Mouse (Mus musculus): ENCODE data around the gene Rora. TPM values are rescaled to one million over a fixed set of nuclear protein-coding genes. Genes with fewer than 3 reads are reported as not detected.

Rora gene
- polyA plus RNA-seq, 1 experiment from 2014 or later, result 4.3 TPM

DNA sequence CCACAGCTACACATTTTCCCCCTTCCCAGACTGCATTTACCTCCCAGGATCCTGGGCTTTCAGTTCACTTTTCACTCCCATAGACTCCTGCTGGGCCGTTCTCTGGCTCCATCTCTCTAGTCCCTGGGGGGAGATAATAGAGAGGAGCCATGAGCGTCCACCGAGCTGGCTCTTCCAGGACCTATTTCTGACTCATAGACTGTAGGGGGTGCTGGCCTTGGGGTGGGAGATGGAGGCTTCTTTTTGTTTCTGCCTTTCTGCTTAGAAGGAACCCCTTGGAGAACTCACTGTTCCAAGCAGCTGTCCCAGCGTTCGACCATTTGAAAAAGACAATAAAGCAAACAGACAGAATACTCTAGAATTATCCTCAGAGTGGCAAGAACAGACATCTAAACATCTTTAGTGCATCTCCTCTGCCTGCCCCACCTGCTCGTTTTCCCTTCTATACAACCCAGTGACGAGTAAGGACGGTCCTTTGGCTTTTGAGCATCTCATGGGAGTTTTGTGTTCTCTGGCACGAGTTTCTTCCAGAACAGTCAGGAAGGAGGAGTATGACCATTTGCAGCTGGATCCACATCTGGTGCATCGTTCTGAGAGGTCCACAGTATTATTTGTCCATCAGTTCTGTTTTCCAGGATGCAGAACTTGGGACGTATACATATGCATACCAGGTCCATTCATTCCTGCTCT is 73.7 kb downstream of the Rora start:
- Histone ChIP-seq H3K4me2 (no peak overlapping the region), H3K9ac (ENCODE audit: low read length) (no peak overlapping the region), H3K27ac (ENCODE audit: low read depth, low read length) (no peak overlapping the region), H3K4me1 (ENCODE audit: control insufficient read depth, insufficient read depth, low read length) (no peaks in the 10 kb centered on the region), H3K27me3 (ENCODE audit: control insufficient read depth, insufficient read depth, low read length) (no peaks in the 10 kb centered on the region), H3K4me3 (ENCODE audit: low read depth, low read length) (no peak overlapping the region), H3K36me3 (ENCODE audit: control insufficient read depth, insufficient read depth, low read length) (no peaks in the 10 kb centered on the region), H3K9me3 (ENCODE audit: control insufficient read depth, low read length) (no peaks in the 10 kb centered on the region; the same call in 1 of the 2 replicates)
- no peak for ATAC-seq (ENCODE audit: low FRiP score)
- no peak for DNase-seq (ENCODE audit: low spot score, missing footprints)
- WGBS, result 88% methylated on average over 11 of the region's 11 CpGs

GRCm38 (mm10) chr9:68731438-68731837 is 77.9 kb downstream of the Rora start:
- H3K27me3 ChIP-seq (ENCODE audit: control insufficient read depth, insufficient read depth, low read length), result no peaks in the 10 kb centered on the region
- no peak overlapping the region for H3K9ac ChIP-seq (ENCODE audit: low read length)
- DNase-seq (ENCODE audit: low spot score, missing footprints) (no peak), ATAC-seq (ENCODE audit: low FRiP score) (no peak)
- 94% methylated on average over 1 of the region's 1 CpGs for WGBS
- no peak overlapping the region for H3K4me2 ChIP-seq
- H3K27ac ChIP-seq (ENCODE audit: low read depth, low read length), result no peak overlapping the region
- H3K4me1 ChIP-seq (ENCODE audit: control insufficient read depth, insufficient read depth, low read length), result no peaks in the 10 kb centered on the region
- H3K36me3 ChIP-seq (ENCODE audit: control insufficient read depth, insufficient read depth, low read length), result no peaks in the 10 kb centered on the region
- H3K4me3 ChIP-seq (ENCODE audit: low read depth, low read length), result no peak overlapping the region
- no peaks in the 10 kb centered on the region; the same call in 1 of the 2 replicates for H3K9me3 ChIP-seq (ENCODE audit: control insufficient read depth, low read length)

DNA sequence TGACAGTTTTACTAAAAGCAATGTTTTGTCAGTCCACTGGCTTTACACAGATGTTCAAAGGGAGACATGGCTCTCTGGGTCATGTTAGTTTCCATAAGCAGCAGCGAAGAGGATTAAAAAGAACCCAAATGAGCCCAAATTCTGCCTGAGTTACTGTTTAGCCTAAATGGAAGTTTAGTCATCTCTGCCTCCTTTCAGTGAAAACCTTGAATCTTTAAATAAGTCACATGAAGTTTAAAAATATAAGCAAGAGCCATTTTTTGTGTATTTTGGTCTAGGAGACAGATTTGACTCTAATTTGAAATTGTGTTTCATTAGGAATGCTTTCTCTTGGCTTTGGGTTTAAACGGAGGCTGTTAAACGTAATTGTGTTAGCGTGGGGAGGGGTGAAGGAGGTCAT is 79.3 kb downstream of the Rora start:
- no peak overlapping the region for H3K9ac ChIP-seq (ENCODE audit: low read length)
- no peak for ATAC-seq (ENCODE audit: low FRiP score)
- DNase-seq (ENCODE audit: low spot score, missing footprints), result no peak

GRCm38 (mm10) chr9:68735886-68736285 is 82.3 kb downstream of the Rora start:
- H3K9me3 ChIP-seq (ENCODE audit: control insufficient read depth, low read length), result no peaks in the 10 kb centered on the region; the same call in 1 of the 2 replicates
- no peaks in the 10 kb centered on the region for H3K4me1 ChIP-seq (ENCODE audit: control insufficient read depth, insufficient read depth, low read length)
- H3K4me2 ChIP-seq, result no peak overlapping the region
- no peak overlapping the region for H3K4me3 ChIP-seq (ENCODE audit: low read depth, low read length)
- WGBS, result 90% methylated on average over 5 of the region's 5 CpGs
- ATAC-seq (ENCODE audit: low FRiP score), result no peak
- no peaks in the 10 kb centered on the region for H3K27me3 ChIP-seq (ENCODE audit: control insufficient read depth, insufficient read depth, low read length)
- no peak overlapping the region for H3K27ac ChIP-seq (ENCODE audit: low read depth, low read length)
- no peak for DNase-seq (ENCODE audit: low spot score, missing footprints)
- H3K9ac ChIP-seq (ENCODE audit: low read length), result no peak overlapping the region
- H3K36me3 ChIP-seq (ENCODE audit: control insufficient read depth, insufficient read depth, low read length), result no peaks in the 10 kb centered on the region

More for the DNA sequence above, 79.3 kb downstream of the Rora start:
- no peaks in the 10 kb centered on the region for H3K36me3 ChIP-seq (ENCODE audit: control insufficient read depth, insufficient read depth, low read length)
- H3K4me2 ChIP-seq, result no peak overlapping the region
- H3K9me3 ChIP-seq (ENCODE audit: control insufficient read depth, low read length), result no peaks in the 10 kb centered on the region; the same call in 1 of the 2 replicates
- H3K27ac ChIP-seq (ENCODE audit: low read depth, low read length), result no peak overlapping the region
- 93% methylated on average over 4 of the region's 4 CpGs for WGBS
- no peak overlapping the region for H3K4me3 ChIP-seq (ENCODE audit: low read depth, low read length)
- no peaks in the 10 kb centered on the region for H3K27me3 ChIP-seq (ENCODE audit: control insufficient read depth, insufficient read depth, low read length)
- H3K4me1 ChIP-seq (ENCODE audit: control insufficient read depth, insufficient read depth, low read length), result no peaks in the 10 kb centered on the region

DNA sequence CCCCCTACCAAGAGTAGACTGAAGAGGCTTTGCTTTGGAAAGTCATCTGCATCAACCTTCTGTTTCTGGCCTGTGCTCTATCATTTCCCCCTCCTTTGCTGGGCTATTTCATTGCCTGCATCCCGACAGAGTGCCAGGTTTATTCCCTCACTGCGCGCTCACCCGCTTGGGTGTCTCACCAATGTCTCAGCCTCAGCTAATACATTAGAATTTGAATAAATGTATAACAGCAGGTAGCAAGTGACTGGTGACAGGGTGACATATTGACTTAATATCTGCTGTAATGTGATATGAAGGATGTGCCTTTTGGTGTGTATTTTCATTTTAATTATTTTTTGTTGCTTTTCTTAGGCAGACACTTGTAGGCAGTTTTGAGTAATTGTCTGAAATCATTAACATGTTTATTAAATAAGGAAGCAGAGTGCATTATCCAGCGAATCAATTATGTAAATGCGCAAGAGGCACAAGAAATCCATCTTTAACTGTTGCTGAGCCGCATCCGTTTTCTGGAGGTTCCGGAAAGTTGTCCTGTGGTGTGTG is 83.7 kb downstream of the Rora start:
- Histone ChIP-seq H3K4me3 (ENCODE audit: low read depth, low read length) (no peak overlapping the region), H3K4me1 (ENCODE audit: control insufficient read depth, insufficient read depth, low read length) (no peaks in the 10 kb centered on the region), H3K36me3 (ENCODE audit: control insufficient read depth, insufficient read depth, low read length) (no peaks in the 10 kb centered on the region), H3K9me3 (ENCODE audit: control insufficient read depth, low read length) (no peaks in the 10 kb centered on the region; the same call in 1 of the 2 replicates), H3K27ac (ENCODE audit: low read depth, low read length) (no peak overlapping the region), H3K4me2 (no peak overlapping the region), H3K27me3 (ENCODE audit: control insufficient read depth, insufficient read depth, low read length) (no peaks in the 10 kb centered on the region), H3K9ac (ENCODE audit: low read length) (no peak overlapping the region)
- ATAC-seq (ENCODE audit: low FRiP score) (no peak), DNase-seq (ENCODE audit: low spot score, missing footprints) (peak; percentile 54)
- 89% methylated on average over 9 of the region's 9 CpGs for WGBS

DNA sequence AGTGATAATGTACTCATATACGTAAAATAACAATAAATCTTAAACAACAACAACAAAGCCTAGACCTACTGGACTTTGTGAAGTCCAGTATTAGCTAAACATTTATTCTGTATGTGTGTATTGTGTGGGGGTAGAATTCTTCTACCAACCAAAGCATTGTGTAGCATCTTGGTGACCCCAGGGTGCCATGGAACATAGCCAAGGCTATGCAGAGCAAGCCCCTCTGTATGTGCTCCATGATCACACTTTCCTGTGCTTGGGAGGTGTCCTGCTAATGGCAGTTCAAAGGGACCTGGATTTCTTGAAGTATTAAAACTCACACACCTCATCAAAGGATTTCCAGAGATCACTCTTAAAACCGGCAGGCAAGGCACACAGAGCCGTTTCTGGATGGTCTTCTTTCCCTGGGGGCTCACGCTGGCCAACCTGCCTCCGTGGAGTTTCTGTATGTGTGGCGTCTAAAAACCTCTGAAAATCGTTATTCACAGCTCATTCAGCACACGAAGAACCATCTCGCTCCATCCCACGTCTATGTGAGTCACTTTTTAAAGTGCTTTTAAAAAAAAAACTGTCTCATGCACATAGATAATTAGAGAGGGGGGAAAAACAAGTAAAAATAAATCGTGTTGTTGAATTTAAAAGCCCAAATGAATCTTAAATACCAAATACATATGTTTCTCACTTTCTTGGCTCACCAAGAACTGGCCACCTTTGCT is 92.5 kb downstream of the Rora start:
- no peak overlapping the region for H3K4me2 ChIP-seq
- H3K4me1 ChIP-seq (ENCODE audit: control insufficient read depth, insufficient read depth, low read length), result no peaks in the 10 kb centered on the region
- no peak overlapping the region for H3K27ac ChIP-seq (ENCODE audit: low read depth, low read length)
- no peak overlapping the region for H3K4me3 ChIP-seq (ENCODE audit: low read depth, low read length)
- ATAC-seq (ENCODE audit: low FRiP score) (no peak), DNase-seq (ENCODE audit: low spot score, missing footprints) (peak; percentile 41)
- no peak overlapping the region for H3K9ac ChIP-seq (ENCODE audit: low read length)
- no peaks in the 10 kb centered on the region for H3K36me3 ChIP-seq (ENCODE audit: control insufficient read depth, insufficient read depth, low read length)
- no peaks in the 10 kb centered on the region for H3K9me3 ChIP-seq (ENCODE audit: control insufficient read depth, low read length)
- 92% methylated on average over 11 of the region's 11 CpGs for WGBS
- H3K27me3 ChIP-seq (ENCODE audit: control insufficient read depth, insufficient read depth, low read length), result no peaks in the 10 kb centered on the region

- no peaks in the 10 kb centered on the region for H3K36me3 ChIP-seq (ENCODE audit: control insufficient read depth, insufficient read depth, low read length)
- no peaks in the 10 kb centered on the region for H3K9me3 ChIP-seq (ENCODE audit: control insufficient read depth, low read length)
- no peak overlapping the region for H3K27ac ChIP-seq (ENCODE audit: low read depth, low read length)
- no peaks in the 10 kb centered on the region for H3K27me3 ChIP-seq (ENCODE audit: control insufficient read depth, insufficient read depth, low read length)
- no peak overlapping the region for H3K9ac ChIP-seq (ENCODE audit: low read length)
- WGBS, result 60% methylated on average over 2 of the region's 2 CpGs
- no peak overlapping the region for H3K4me2 ChIP-seq
- no peak for ATAC-seq (ENCODE audit: low FRiP score)
- peak; percentile 6 for DNase-seq (ENCODE audit: low spot score, missing footprints)
- H3K4me3 ChIP-seq (ENCODE audit: low read depth, low read length), result no peak overlapping the region
- peaks cover 11% of the 10 kb centered on the region for H3K4me1 ChIP-seq (ENCODE audit: control insufficient read depth, insufficient read depth, low read length)
These were observed 103.4 kb downstream of the Rora start for GRCm38 (mm10) chr9:68756976-68757375.

GRCm38 (mm10) chr9:68759324-68759723 is 105.7 kb downstream of the Rora start:
- Histone ChIP-seq H3K4me2 (no peak overlapping the region), H3K9ac (ENCODE audit: low read length) (no peak overlapping the region), H3K36me3 (ENCODE audit: control insufficient read depth, insufficient read depth, low read length) (no peaks in the 10 kb centered on the region), H3K4me3 (ENCODE audit: low read depth, low read length) (no peak overlapping the region), H3K27ac (ENCODE audit: low read depth, low read length) (no peak overlapping the region), H3K4me1 (ENCODE audit: control insufficient read depth, insufficient read depth, low read length) (peaks cover 5% of the 10 kb centered on the region), H3K9me3 (ENCODE audit: control insufficient read depth, low read length) (no peaks in the 10 kb centered on the region), H3K27me3 (ENCODE audit: control insufficient read depth, insufficient read depth, low read length) (no peaks in the 10 kb centered on the region)
- DNase-seq (ENCODE audit: low spot score, missing footprints), result peak; percentile 66
- WGBS, result 72% methylated on average over 8 of the region's 8 CpGs
- no peak for ATAC-seq (ENCODE audit: low FRiP score)

DNA sequence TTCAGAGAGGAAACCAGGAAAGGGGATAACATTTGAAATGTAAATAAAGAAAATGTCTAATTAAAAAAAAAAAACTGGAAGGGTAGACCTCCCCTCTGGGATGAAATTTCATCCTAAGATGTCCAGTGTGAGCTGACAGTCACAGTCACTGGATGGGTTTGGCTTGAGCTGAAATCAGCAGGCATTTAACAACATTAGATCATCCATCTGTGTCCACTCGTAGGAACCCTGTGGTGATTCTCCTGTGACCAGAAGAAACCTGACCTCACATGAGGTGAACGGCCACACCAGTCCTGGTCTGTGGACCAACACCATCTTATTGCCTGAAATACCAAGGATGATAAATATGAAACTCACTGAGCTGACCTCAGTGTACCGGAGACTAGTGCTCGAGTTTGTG is 106.7 kb downstream of the Rora start:
- no peaks in the 10 kb centered on the region for H3K36me3 ChIP-seq (ENCODE audit: control insufficient read depth, insufficient read depth, low read length)
- H3K4me2 ChIP-seq, result no peak overlapping the region
- DNase-seq (ENCODE audit: low spot score, missing footprints) (peak; percentile 84), ATAC-seq (ENCODE audit: low FRiP score) (no peak)
- no peak overlapping the region for H3K9ac ChIP-seq (ENCODE audit: low read length)
- no peak overlapping the region for H3K4me3 ChIP-seq (ENCODE audit: low read depth, low read length)
- no peaks in the 10 kb centered on the region for H3K27me3 ChIP-seq (ENCODE audit: control insufficient read depth, insufficient read depth, low read length)
- 83% methylated on average over 4 of the region's 4 CpGs for WGBS
- no peak overlapping the region for H3K27ac ChIP-seq (ENCODE audit: low read depth, low read length)
- H3K4me1 ChIP-seq (ENCODE audit: control insufficient read depth, insufficient read depth, low read length), result peaks cover 5% of the 10 kb centered on the region
- no peaks in the 10 kb centered on the region for H3K9me3 ChIP-seq (ENCODE audit: control insufficient read depth, low read length)

All from midbrain, embryonic 11.5 days (tissue).